Mouse (Mus musculus) cerebellum, adult 2 months (tissue): ENCODE results near the gene Slc36a4.

Experiments
- CTCF ChIP-seq: fragments of 200-500 bp; IDR thresholded peaks from 2 replicates; pipeline ENCODE4 v1.5.1; 2011; ENCODE audit warnings: low read depth, mild to moderate bottlenecking, control low read depth, low read length, moderate library complexity, borderline replicate concordance; ENCODE audit not compliant: insufficient read depth
- POLR2A ChIP-seq: fragments of 200-500 bp; IDR thresholded peaks from 2 replicates; pipeline ENCODE4 v1.6.1; 2011; ENCODE audit warnings: low read length, control low read depth, borderline replicate concordance; ENCODE audit not compliant: insufficient read depth

DNA sequence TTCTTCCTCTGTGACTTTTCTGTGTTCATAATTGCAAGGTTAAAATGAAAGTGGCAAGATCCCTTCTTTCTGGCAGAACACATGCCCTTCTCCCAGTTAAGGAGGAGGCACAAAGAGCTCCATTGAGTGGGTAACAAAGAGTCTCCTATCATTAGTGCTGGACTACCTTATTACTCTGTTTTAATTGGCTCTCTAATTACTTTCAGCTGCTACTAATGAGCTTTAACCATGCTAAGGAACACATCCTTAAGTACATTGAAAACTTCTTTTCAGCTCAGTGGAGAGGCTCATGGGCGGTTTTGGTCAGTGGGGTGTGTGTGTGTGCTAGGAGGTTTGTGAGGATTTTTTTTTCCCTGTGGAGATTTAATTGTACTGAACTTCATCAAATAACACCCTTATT lies 65.4 kb downstream of the Slc36a4 start:
- TF ChIP-seq POLR2A (no peak), CTCF (no peak)
